Mouse (Mus musculus) c-Kit-positive CD71-negative TER-119-negative erythroid progenitor cells, embryonic 14.5 days (primary cell): ENCODE data around the gene Efcab1.

Experiments
- DNase-seq: peaks from one replicate; pipeline ENCODE4 v3.0.0-alpha.2; 2013; ENCODE audit warnings: low read depth

Efcab1 gene

GRCm38 (mm10) chr16:15014724-15015123 lies 108.3 kb downstream of the Efcab1 start:
- no peak for DNase-seq
